Mouse (Mus musculus) heart, embryonic 11.5 days (tissue): ENCODE results near the gene Bod1l. TPM values are rescaled to one million over a fixed set of nuclear protein-coding genes. Genes with fewer than 3 reads are reported as not detected.

ENCODE experiments used
- ATAC-seq: fragments of 200-750 bp; cut with Nextera tagmentation; replicated peaks from 2 replicates; pipeline ENCODE4 v1.8.0; 2017; ENCODE audit warnings: moderate library complexity; ENCODE audit not compliant: insufficient number of reproducible peaks, low FRiP score, low TSS enrichment
- H3K27ac ChIP-seq: fragments of 300-500 bp; sonication (generic); 2 replicates; pipeline ENCODE4 v1.5.1; 2014; ENCODE audit warnings: mild to moderate bottlenecking, low read depth, low read length
- H3K27me3 ChIP-seq: fragments of 300-500 bp; sonication (generic); 2 replicates; pipeline ENCODE4 v1.6.1; 2014; ENCODE audit warnings: mild to moderate bottlenecking, low read length, mixed read lengths; ENCODE audit not compliant: control insufficient read depth, insufficient read depth
- H3K36me3 ChIP-seq: fragments of 300-500 bp; sonication (generic); 2 replicates; pipeline ENCODE4 v1.6.1; 2014; ENCODE audit warnings: mild to moderate bottlenecking, low read length, moderate library complexity, mixed read lengths; ENCODE audit not compliant: control insufficient read depth, insufficient read depth
- H3K4me1 ChIP-seq: fragments of 300-500 bp; sonication (generic); 2 replicates; pipeline ENCODE4 v1.6.1; 2014; ENCODE audit warnings: low read length; ENCODE audit not compliant: control insufficient read depth, insufficient read depth
- H3K4me2 ChIP-seq: fragments of 300-500 bp; sonication (generic); 2 replicates; pipeline ENCODE4 v1.6.1; 2014; ENCODE audit warnings: mild to moderate bottlenecking, moderate library complexity
- H3K4me3 ChIP-seq: fragments of 300-500 bp; sonication (generic); 2 replicates; pipeline ENCODE4 v1.5.1; 2014; ENCODE audit warnings: low read depth, low read length
- H3K9ac ChIP-seq: fragments of 300-500 bp; sonication (generic); 2 replicates; pipeline ENCODE4 v1.6.1; 2014; ENCODE audit warnings: mild to moderate bottlenecking, low read depth, low read length, moderate library complexity
- H3K9me3 ChIP-seq: fragments of 300-500 bp; sonication (generic); replicated peaks from 2 replicates; pipeline ENCODE4 v1.6.1; 2016; ENCODE audit warnings: low read length; ENCODE audit not compliant: control insufficient read depth
- WGBS: fragments of 180-500 bp; shearing (Covaris S2); extraction: QIAGEN DNeasy Blood & Tissue Kit; methylation state at CpG from one replicate; pipeline ENCODE4 v1.1.7; 2014; ENCODE audit not compliant: insufficient replicate concordance; 5-methylcytosine and 5-hydroxymethylcytosine counted together
- polyA plus RNA-seq: library from polyadenylated mRNA; unstranded; fragments of >200 nt; fragmentation: Nextera tagmentation; extraction: Ambion mirVana; gene quantifications from 2 replicates; pipeline ENCODE4 v1.2.1, GENCODE M21; 2014

Bod1l gene
- 14.3 and 17.3 TPM in 2 replicates for polyA plus RNA-seq

GRCm38 (mm10) chr5:41844147-41844529, at the start of gene Bod1l:
Gene Bod1l, minus strand, starts transcription at chr5:41844315.
- ATAC-seq, result peak; percentile 92
- Histone ChIP-seq H3K4me1 (peaks cover 10% of the 10 kb centered on the region), H3K4me2 (peak within 1 kb of the TSS; percentile 81), H3K4me3 (peak within 1 kb of the TSS; percentile 98), H3K27ac (peak within 1 kb of the TSS; percentile 71), H3K9ac (peak within 1 kb of the TSS; percentile 97), H3K9me3 (no peaks in the 10 kb centered on the region), H3K27me3 (no peaks in the 10 kb centered on the region), H3K36me3 (no peaks in the 10 kb centered on the region)
- 0% methylated on average over 37 of the region's 38 CpGs for WGBS

GRCm38 (mm10) chr5:41893351-41893750, 49.2 kb upstream of the Bod1l start:
- H3K4me1 ChIP-seq, result no peaks in the 10 kb centered on the region
- H3K27ac ChIP-seq, result no peak overlapping the region
- H3K4me3 ChIP-seq, result no peak overlapping the region
- no peaks in the 10 kb centered on the region for H3K9me3 ChIP-seq
- H3K36me3 ChIP-seq, result no peaks in the 10 kb centered on the region
- no peaks in the 10 kb centered on the region for H3K27me3 ChIP-seq
- H3K9ac ChIP-seq, result no peak overlapping the region
- H3K4me2 ChIP-seq, result no peak overlapping the region
- no peak for ATAC-seq
- 52% methylated on average over 6 of the region's 6 CpGs for WGBS

- Histone ChIP-seq H3K27me3 (no peaks in the 10 kb centered on the region), H3K9me3 (no peaks in the 10 kb centered on the region), H3K4me1 (no peaks in the 10 kb centered on the region), H3K4me3 (no peak overlapping the region), H3K27ac (no peak overlapping the region), H3K4me2 (no peak overlapping the region), H3K36me3 (no peaks in the 10 kb centered on the region), H3K9ac (no peak overlapping the region)
- no peak for ATAC-seq
- WGBS, result 54% methylated on average over 5 of the region's 5 CpGs
These were observed 46.8 kb upstream of the Bod1l start for GRCm38 (mm10) chr5:41890871-41891270.

- Histone ChIP-seq H3K4me2 (no peak overlapping the region), H3K27ac (no peak overlapping the region), H3K4me3 (no peak overlapping the region), H3K36me3 (no peaks in the 10 kb centered on the region), H3K9me3 (no peaks in the 10 kb centered on the region), H3K9ac (no peak overlapping the region), H3K4me1 (no peaks in the 10 kb centered on the region), H3K27me3 (no peaks in the 10 kb centered on the region)
- no peak for ATAC-seq
- WGBS, result 79% methylated on average over 8 of the region's 8 CpGs
These were observed 45.2 kb upstream of the Bod1l start for GRCm38 (mm10) chr5:41889245-41889849.

GRCm38 (mm10) chr5:41888834-41889233, 44.7 kb upstream of the Bod1l start:
- no peaks in the 10 kb centered on the region for H3K36me3 ChIP-seq
- H3K4me1 ChIP-seq, result no peaks in the 10 kb centered on the region
- no peak for ATAC-seq
- no peaks in the 10 kb centered on the region for H3K27me3 ChIP-seq
- no peak overlapping the region for H3K4me3 ChIP-seq
- H3K4me2 ChIP-seq, result no peak overlapping the region
- 60% methylated on average over 3 of the region's 3 CpGs for WGBS
- no peak overlapping the region for H3K9ac ChIP-seq
- no peak overlapping the region for H3K27ac ChIP-seq
- H3K9me3 ChIP-seq, result no peaks in the 10 kb centered on the region

- no peak overlapping the region for H3K9ac ChIP-seq
- WGBS, result 12% methylated on average over 4 of the region's 4 CpGs
- no peaks in the 10 kb centered on the region for H3K36me3 ChIP-seq
- H3K27me3 ChIP-seq, result no peaks in the 10 kb centered on the region
- no peak overlapping the region for H3K4me2 ChIP-seq
- no peak overlapping the region for H3K27ac ChIP-seq
- no peaks in the 10 kb centered on the region for H3K4me1 ChIP-seq
- H3K9me3 ChIP-seq, result no peaks in the 10 kb centered on the region
- no peak for ATAC-seq
- no peak overlapping the region for H3K4me3 ChIP-seq
These were observed 43.6 kb upstream of the Bod1l start for GRCm38 (mm10) chr5:41887738-41888137.

- no peak overlapping the region for H3K4me3 ChIP-seq
- ATAC-seq, result no peak
- 25% methylated on average over 12 of the region's 12 CpGs for WGBS
- no peak overlapping the region for H3K27ac ChIP-seq
- H3K4me2 ChIP-seq, result no peak overlapping the region
- no peaks in the 10 kb centered on the region for H3K36me3 ChIP-seq
- H3K9me3 ChIP-seq, result no peaks in the 10 kb centered on the region
- no peaks in the 10 kb centered on the region for H3K27me3 ChIP-seq
- no peaks in the 10 kb centered on the region for H3K4me1 ChIP-seq
- H3K9ac ChIP-seq, result no peak overlapping the region
These were observed 40.4 kb upstream of the Bod1l start for GRCm38 (mm10) chr5:41884563-41884962.

GRCm38 (mm10) chr5:41871164-41871563, 27.0 kb upstream of the Bod1l start:
- WGBS, result 85% methylated on average over 2 of the region's 2 CpGs

GRCm38 (mm10) chr5:41855781-41856180, 11.7 kb upstream of the Bod1l start:
- Histone ChIP-seq H3K27me3 (no peaks in the 10 kb centered on the region), H3K4me3 (no peak overlapping the region), H3K4me2 (no peak overlapping the region), H3K27ac (no peak overlapping the region), H3K9me3 (no peaks in the 10 kb centered on the region), H3K4me1 (no peaks in the 10 kb centered on the region), H3K9ac (no peak overlapping the region), H3K36me3 (no peaks in the 10 kb centered on the region)
- WGBS, result 98% methylated on average over 2 of the region's 2 CpGs
- ATAC-seq, result no peak

More at GRCm38 (mm10) chr5:41871164-41871563, 27.0 kb upstream of the Bod1l start:
- Histone ChIP-seq H3K27ac (no peak overlapping the region), H3K4me2 (no peak overlapping the region), H3K9me3 (no peaks in the 10 kb centered on the region), H3K4me1 (no peaks in the 10 kb centered on the region), H3K9ac (no peak overlapping the region), H3K4me3 (no peak overlapping the region), H3K27me3 (no peaks in the 10 kb centered on the region), H3K36me3 (no peaks in the 10 kb centered on the region)
- no peak for ATAC-seq
